Mouse (Mus musculus): ENCODE results near the gene Gm9999. TPM values are rescaled to one million over a fixed set of nuclear protein-coding genes. Genes with fewer than 3 reads are reported as not detected.
A peak's percentile ranks its signal among the peaks of the same experiment; 100 is the strongest.

Gm9999 gene
- polyA plus RNA-seq (2021) = not detected

GRCm38 (mm10) chr7:46983280-46983679, at the start of gene Gm9999:
Gene Gm9999, plus strand, starts transcription at chr7:46983580.
- ChIA-PET POLR2A (no interaction called here), CTCF (no interaction called here)
- H3K27me3 ChIP-seq = no peaks in the 10 kb centered on the region
- ATAC-seq (no peak), DNase-seq (ENCODE audit: low read depth, low spot score) (no peak)
- no peak for TF ChIP-seq CTCF (IDR thresholded peaks at IDR 0.05)
- in situ Hi-C loops (cut with MboI; ENCODE audit: low pct_unique_long_range_greater_than_20kb) = no loop called here

- CTCF ChIA-PET = interaction anchor here (0.8 to 1.5 kb wide), 3 partner anchors 8 to 21 kb away, joined by 3 read pairs; partner anchors contain the start of gene Tsg101
- DNase-seq (ENCODE audit: low read depth, low spot score) (no peak), ATAC-seq (no peak)
- TF ChIP-seq CTCF (IDR thresholded peaks at IDR 0.05) = no peak
- H3K27me3 ChIP-seq = no peaks in the 10 kb centered on the region
- in situ Hi-C loops (cut with MboI; ENCODE audit: low pct_unique_long_range_greater_than_20kb) = no loop called here
- POLR2A ChIA-PET = no interaction called here
Measured at GRCm38 (mm10) chr7:46934788-46935187, 48.6 kb upstream of the Gm9999 start.

- ChIA-PET POLR2A (no interaction called here), CTCF (interaction anchor here (0.8 to 1.5 kb wide), 2 partner anchors 9 to 12 kb away, joined by 3 to 4 read pairs; no protein-coding TSS in a partner anchor)
- in situ Hi-C loops (cut with MboI; ENCODE audit: low pct_unique_long_range_greater_than_20kb) = no loop called here
- ATAC-seq (no peak), DNase-seq (ENCODE audit: low read depth, low spot score) (no peak)
- TF ChIP-seq CTCF (IDR thresholded peaks at IDR 0.05) = peak; percentile 57
- no peaks in the 10 kb centered on the region for H3K27me3 ChIP-seq
Measured at GRCm38 (mm10) chr7:46935847-46936246, 47.5 kb upstream of the Gm9999 start.

DNA sequence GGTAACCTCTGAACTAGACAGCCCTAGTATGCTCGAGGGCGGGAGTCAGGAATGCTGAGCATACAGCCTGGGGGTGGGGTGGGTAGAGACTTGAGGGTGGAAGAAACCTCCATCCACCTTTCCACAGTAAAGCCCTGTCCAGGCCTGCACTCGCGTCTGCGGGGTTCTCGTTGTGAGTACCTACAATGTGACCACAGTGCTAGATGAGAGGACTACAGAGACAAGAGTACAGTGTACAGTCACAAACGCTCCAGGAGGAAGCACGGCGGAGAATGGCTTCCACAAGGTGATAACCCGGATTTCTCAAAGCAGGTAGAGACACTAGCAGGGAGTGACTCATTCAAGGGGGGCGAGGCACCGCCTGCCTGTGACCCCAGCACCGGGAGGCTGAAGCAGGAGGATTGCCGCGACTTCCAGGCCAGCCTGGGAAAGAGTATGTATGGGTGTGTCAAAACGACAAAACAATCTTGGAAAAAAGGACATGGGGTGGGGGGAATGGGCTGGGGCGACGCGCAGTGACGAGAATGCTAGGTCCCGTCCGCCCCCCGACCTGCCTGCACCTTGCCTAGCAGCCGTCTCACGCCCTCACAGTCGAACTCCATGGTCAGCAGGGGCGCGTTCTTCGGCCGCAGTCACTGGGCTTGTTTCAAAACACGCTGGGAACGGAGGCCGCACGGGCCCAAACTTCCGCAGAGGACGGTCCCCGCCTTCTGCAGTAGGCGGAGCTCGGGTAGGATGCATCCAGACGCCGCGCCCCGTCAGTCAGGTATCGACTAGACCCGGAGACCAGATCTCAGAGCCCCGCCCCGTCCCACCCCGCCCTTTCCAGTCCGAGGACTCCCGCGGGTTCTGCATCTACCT, 25.3 kb upstream of the Gm9999 start, which contains the start of gene Uevld:
Gene Uevld (minus strand): TSS at position 697 of the 861 bp plus-strand sequence.
- TF ChIP-seq CTCF (IDR thresholded peaks at IDR 0.05) = no peak
- no peaks in the 10 kb centered on the region for H3K27me3 ChIP-seq
- peak; percentile 60 for ATAC-seq
- ChIA-PET POLR2A (interaction anchor here (0.6 kb wide), 1 partner anchor 189 kb away, joined by 5 read pairs; no protein-coding TSS in a partner anchor), CTCF (interaction anchor here (0.7 to 1.1 kb wide), 3 partner anchors 11 to 42 kb away, joined by 3 read pairs; no protein-coding TSS in a partner anchor)
- no peak for DNase-seq (ENCODE audit: low read depth, low spot score)
- in situ Hi-C loops (cut with MboI; ENCODE audit: low pct_unique_long_range_greater_than_20kb) = no loop called here

DNA sequence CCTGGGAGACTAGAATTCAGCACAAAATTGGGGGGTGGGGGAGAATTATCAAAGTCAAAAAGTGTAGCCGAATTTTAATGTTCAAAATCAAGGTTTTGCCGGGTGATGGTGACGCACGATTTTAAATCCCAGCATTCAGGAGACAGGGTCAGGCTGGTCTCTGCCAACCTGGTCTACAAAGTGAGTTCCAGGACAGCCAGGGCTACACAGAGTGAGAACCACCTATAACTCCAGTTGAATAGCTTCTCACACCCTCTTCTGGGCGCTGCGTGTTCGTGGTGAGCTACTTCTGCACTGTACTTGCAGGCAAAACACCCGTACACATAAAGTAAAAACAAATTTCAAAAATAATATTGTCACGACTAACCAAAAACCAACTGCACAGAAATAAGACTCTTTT, 24.5 kb upstream of the Gm9999 start:
- TF ChIP-seq CTCF (IDR thresholded peaks at IDR 0.05) = no peak

GRCm38 (mm10) chr7:46960991-46961390, 22.4 kb upstream of the Gm9999 start:
- no peak for DNase-seq (ENCODE audit: low read depth, low spot score)
- ChIA-PET CTCF (interaction anchor here (3.0 kb wide), 1 partner anchor 55 kb away, joined by 20 read pairs; no protein-coding TSS in a partner anchor), POLR2A (no interaction called here)
- in situ Hi-C loops (cut with MboI; ENCODE audit: low pct_unique_long_range_greater_than_20kb) = loop anchor here (5.0 kb wide), 2 partner anchors 46 to 186 kb away; partner anchors contain the start of gene Spty2d1
- H3K27me3 ChIP-seq = no peaks in the 10 kb centered on the region
- no peak for TF ChIP-seq CTCF (IDR thresholded peaks at IDR 0.05)
- peak; percentile 13 for ATAC-seq

More for the DNA sequence above, 24.5 kb upstream of the Gm9999 start:
- ChIA-PET POLR2A (interaction anchor here (0.6 kb wide), 1 partner anchor 189 kb away, joined by 5 read pairs; no protein-coding TSS in a partner anchor), CTCF (interaction anchor here (0.7 to 1.2 kb wide), 4 partner anchors 8 to 57 kb away, joined by 3 to 5 read pairs (median 4); no protein-coding TSS in a partner anchor)
- no peak for DNase-seq (ENCODE audit: low read depth, low spot score)
- no peak for ATAC-seq
- in situ Hi-C loops (cut with MboI; ENCODE audit: low pct_unique_long_range_greater_than_20kb) = no loop called here
- H3K27me3 ChIP-seq = no peaks in the 10 kb centered on the region

DNA sequence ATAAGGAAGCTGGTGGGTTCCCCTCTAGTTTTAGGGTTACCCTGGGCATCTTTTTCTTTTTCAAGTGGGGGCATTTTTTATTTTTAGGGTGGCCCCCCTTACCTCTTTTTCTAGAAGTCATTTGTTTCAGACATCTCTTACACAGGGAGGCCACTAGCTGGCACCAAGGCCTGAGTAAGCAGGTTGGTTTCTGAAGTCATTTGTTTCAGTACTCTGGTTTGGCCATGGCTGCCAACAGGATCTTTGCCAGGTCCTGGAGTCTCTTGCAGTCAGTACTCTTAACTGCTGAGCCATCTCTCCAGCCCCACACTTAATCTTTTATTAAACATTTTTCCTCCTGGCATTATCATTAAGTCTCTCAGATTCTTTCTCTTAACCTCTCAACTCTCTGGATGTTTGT, 21.2 kb upstream of the Gm9999 start:
- DNase-seq (ENCODE audit: low read depth, low spot score) = no peak
- ChIA-PET CTCF (interaction anchor here (0.9 to 3.0 kb wide), 7 partner anchors 13 to 115 kb away, joined by 3 to 20 read pairs (median 3); partner anchors contain the start of gene Spty2d1), POLR2A (no interaction called here)
- ATAC-seq = no peak
- in situ Hi-C loops (cut with MboI; ENCODE audit: low pct_unique_long_range_greater_than_20kb) = loop anchor here (5.0 kb wide), 2 partner anchors 45 to 185 kb away; partner anchors contain the start of gene Spty2d1
- no peak for TF ChIP-seq CTCF (IDR thresholded peaks at IDR 0.05)
- no peaks in the 10 kb centered on the region for H3K27me3 ChIP-seq

GRCm38 (mm10) chr7:46962806-46963618, 20.4 kb upstream of the Gm9999 start:
- in situ Hi-C loops (cut with MboI; ENCODE audit: low pct_unique_long_range_greater_than_20kb) = loop anchor here (5.0 kb wide), 2 partner anchors 44 to 184 kb away; partner anchors contain the start of gene Spty2d1
- CTCF ChIA-PET = interaction anchor here (1.0 to 3.0 kb wide), 6 partner anchors 36 to 114 kb away, joined by 3 to 20 read pairs (median 4); partner anchors contain the start of gene Spty2d1
- ATAC-seq = peak; percentile 64

DNA sequence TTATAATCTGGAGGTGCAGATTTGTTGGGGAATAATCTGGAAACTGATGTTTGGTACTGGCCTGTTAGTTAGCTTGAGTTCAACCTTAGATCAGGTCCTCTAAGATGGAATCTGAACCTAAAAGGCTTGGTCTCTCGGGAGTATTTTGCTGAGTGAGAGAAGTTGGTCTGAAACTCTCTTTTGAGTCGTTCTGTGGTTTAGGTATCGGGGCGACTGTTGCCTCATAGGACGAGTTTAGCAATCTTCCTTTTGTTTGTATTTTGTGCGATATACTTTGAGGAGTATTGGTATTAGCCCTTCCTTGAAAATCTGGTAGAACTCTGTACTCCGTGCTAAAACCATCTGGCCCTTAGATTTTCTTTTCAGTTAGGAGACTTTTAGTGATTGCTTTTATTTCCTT, 19.3 kb upstream of the Gm9999 start:
- in situ Hi-C loops (cut with MboI; ENCODE audit: low pct_unique_long_range_greater_than_20kb) = loop anchor here (5.0 kb wide), 2 partner anchors 43 to 183 kb away; partner anchors contain the start of gene Spty2d1
- DNase-seq (ENCODE audit: low read depth, low spot score) (no peak), ATAC-seq (no peak)
- H3K27me3 ChIP-seq = no peaks in the 10 kb centered on the region
- TF ChIP-seq CTCF (IDR thresholded peaks at IDR 0.05) = no peak
- CTCF ChIA-PET = interaction anchor here (1.0 kb wide), 1 partner anchor 36 kb away, joined by 5 read pairs; no protein-coding TSS in a partner anchor
- POLR2A ChIA-PET = no interaction called here

More at GRCm38 (mm10) chr7:46962806-46963618, 20.4 kb upstream of the Gm9999 start:
- POLR2A ChIA-PET = no interaction called here
- DNase-seq (ENCODE audit: low read depth, low spot score) = peak; percentile 80
- no peaks in the 10 kb centered on the region for H3K27me3 ChIP-seq
- TF ChIP-seq CTCF (IDR thresholded peaks at IDR 0.05) = peak; percentile 76

GRCm38 (mm10) chr7:46969898-46970297, 13.5 kb upstream of the Gm9999 start:
- no peaks in the 10 kb centered on the region for H3K27me3 ChIP-seq
- in situ Hi-C loops (cut with MboI; ENCODE audit: low pct_unique_long_range_greater_than_20kb) = loop anchor here (5.0 kb wide), 1 partner anchor 112 kb away; no protein-coding TSS in a partner anchor
- ChIA-PET CTCF (no interaction called here), POLR2A (no interaction called here)
- no peak for TF ChIP-seq CTCF (IDR thresholded peaks at IDR 0.05)
- no peak for DNase-seq (ENCODE audit: low read depth, low spot score)
- ATAC-seq = no peak
